ENCODE assay signal across 18 mouse cellular contexts in the genomic region with DNA sequence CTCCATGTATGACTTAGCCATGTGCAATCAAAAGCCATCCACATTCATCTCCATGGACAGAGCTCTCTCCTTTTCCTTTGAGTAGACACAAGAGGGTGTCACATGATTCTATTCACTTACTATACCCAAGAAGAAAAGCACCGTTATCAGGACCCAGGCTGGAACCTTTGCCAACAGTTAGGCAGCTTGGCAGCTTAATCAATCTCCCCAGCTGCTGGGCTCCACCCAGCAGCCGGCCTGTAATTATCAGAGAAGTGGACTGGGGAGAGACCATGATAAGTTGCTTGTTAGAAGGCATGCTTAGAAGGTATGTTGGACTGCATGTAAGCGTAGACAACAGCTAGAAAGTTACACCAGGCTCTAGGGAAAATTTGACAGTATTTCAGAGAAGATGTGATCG. TPM values are rescaled to one million over a fixed set of nuclear protein-coding genes. Genes with fewer than 3 reads are reported as not detected.
DNase-seq lines count a peak whose midpoint lies in the region; ATAC-seq and TF ChIP-seq lines count a peak whose summit lies in the region.
"Had no signal": no experiment of that assay in that cellular context is flagged by ENCODE, and none has a peak within 500 bp of the region (broad histone marks: within the 10 kb centered on the region; RNA-seq: fewer than 3 reads in every experiment).

No protein-coding gene starts in this region.

- DNase-seq in heart, postnatal 36 days = no peak
- DNase-seq in brain, embryonic 14.5 days (ENCODE audit: low read depth) = peak; percentile 10
- DNase-seq in liver, embryonic 11.5 days (ENCODE audit: low spot score) = peak; percentile 57
- peak; percentile 66 to 81 for DNase-seq in spleen, postnatal 36 days (ENCODE audit: low spot score in 2 of 2)
- no peak for DNase-seq in kidney, postnatal 10 days
- no peak for DNase-seq in forebrain, embryonic 11.5 days (ENCODE audit: low spot score)
- DNase-seq: B cell, adult 2 months; cerebellum, adult 9-10 months; gastrocnemius, postnatal 25 days; kidney, adult 9 months; left cerebral cortex, postnatal 4 days; thymus, postnatal 25 days had no signal

- no peak overlapping the region for H3K4me3 ChIP-seq in heart, embryonic 12.5 days
- H3K4me3 ChIP-seq in liver, embryonic 11.5 days (ENCODE audit: low read depth, low read length) = no peak overlapping the region
- no peak overlapping the region for H3K4me3 ChIP-seq in neural tube, embryonic 15.5 days (replicated peaks)
- H3K4me3 ChIP-seq in forebrain, embryonic 11.5 days (ENCODE audit: low read depth, low read length) = no peak overlapping the region
- H3K4me3 ChIP-seq: hindbrain, embryonic 10.5 days; midbrain, embryonic 12.5 days had no signal

- H3K27me3 ChIP-seq in heart, embryonic 12.5 days (replicated peaks) = no peaks in the 10 kb centered on the region
- H3K27me3 ChIP-seq in liver, embryonic 11.5 days (replicated peaks; ENCODE audit: control insufficient read depth, insufficient read depth, low read length) = no peaks in the 10 kb centered on the region
- H3K27me3 ChIP-seq in neural tube, embryonic 15.5 days (replicated peaks) = no peaks in the 10 kb centered on the region
- H3K27me3 ChIP-seq in forebrain, embryonic 11.5 days (ENCODE audit: control insufficient read depth, insufficient read depth, low read length) = no peaks in the 10 kb centered on the region
- H3K27me3 ChIP-seq: midbrain, embryonic 12.5 days had no signal

- peak overlapping the region; percentile 61 for H3K27ac ChIP-seq in heart, embryonic 12.5 days (ENCODE audit: poor library complexity, severe bottlenecking)
- peak overlapping the region; percentile 90 for H3K27ac ChIP-seq in liver, embryonic 11.5 days (ENCODE audit: low read depth, low read length)
- H3K27ac ChIP-seq in neural tube, embryonic 15.5 days (replicated peaks) = no peak overlapping the region
- no peak overlapping the region for H3K27ac ChIP-seq in forebrain, embryonic 11.5 days (ENCODE audit: low read depth, low read length)
- H3K27ac ChIP-seq: hindbrain, embryonic 10.5 days; midbrain, embryonic 12.5 days had no signal

- no peak overlapping the region for H3K9ac ChIP-seq in heart, embryonic 12.5 days
- H3K9ac ChIP-seq in liver, embryonic 11.5 days (ENCODE audit: low read depth, low read length) = peak overlapping the region; percentile 12; the same call in 1 of the 2 replicates
- no peak overlapping the region for H3K9ac ChIP-seq in neural tube, embryonic 15.5 days (replicated peaks)
- no peak overlapping the region for H3K9ac ChIP-seq in forebrain, embryonic 11.5 days (ENCODE audit: low read length)
- H3K9ac ChIP-seq: midbrain, embryonic 12.5 days had no signal

- peak; percentile 89 for ATAC-seq in heart, embryonic 12.5 days (ENCODE audit: insufficient number of reproducible peaks, low FRiP score)
- peak; percentile 88 for ATAC-seq in liver, embryonic 11.5 days (replicated peaks; ENCODE audit: low FRiP score)
- ATAC-seq in neural tube, embryonic 15.5 days (ENCODE audit: low FRiP score) = no peak
- ATAC-seq in forebrain, embryonic 11.5 days (replicated peaks; ENCODE audit: low FRiP score) = no peak
- ATAC-seq: activated CD4-positive, CD25-positive, alpha-beta regulatory T cell, adult 4 months; forebrain, embryonic 16.5 days had no signal

- H3K4me2 ChIP-seq in heart, embryonic 12.5 days = no peak overlapping the region
- H3K4me2 ChIP-seq in liver, embryonic 11.5 days = peak overlapping the region; percentile 50
- H3K4me2 ChIP-seq in neural tube, embryonic 15.5 days = no peak overlapping the region
- H3K4me2 ChIP-seq in forebrain, embryonic 11.5 days (ENCODE audit: low read depth, low read length, severe bottlenecking) = no peak overlapping the region
- H3K4me2 ChIP-seq: midbrain, embryonic 12.5 days had no signal

- no peaks in the 10 kb centered on the region for H3K36me3 ChIP-seq in heart, embryonic 12.5 days
- H3K36me3 ChIP-seq in liver, embryonic 11.5 days (ENCODE audit: control insufficient read depth, insufficient read depth, low read length) = no peaks in the 10 kb centered on the region
- no peaks in the 10 kb centered on the region for H3K36me3 ChIP-seq in neural tube, embryonic 15.5 days
- no peaks in the 10 kb centered on the region for H3K36me3 ChIP-seq in forebrain, embryonic 11.5 days (ENCODE audit: control insufficient read depth, insufficient read depth, low read length)
- H3K36me3 ChIP-seq: hindbrain, embryonic 10.5 days; midbrain, embryonic 12.5 days had no signal

- H3K9me3 ChIP-seq in heart, embryonic 12.5 days (replicated peaks) = no peaks in the 10 kb centered on the region
- H3K9me3 ChIP-seq in liver, embryonic 11.5 days (ENCODE audit: control insufficient read depth, low read length) = no peaks in the 10 kb centered on the region
- H3K9me3 ChIP-seq in neural tube, embryonic 15.5 days (replicated peaks) = no peaks in the 10 kb centered on the region
- H3K9me3 ChIP-seq in forebrain, embryonic 11.5 days (ENCODE audit: control insufficient read depth, low read length) = no peaks in the 10 kb centered on the region
- H3K9me3 ChIP-seq: hindbrain, embryonic 10.5 days; midbrain, embryonic 12.5 days had no signal

- TF ChIP-seq POLR2A in brain, embryonic 14.5 days (IDR thresholded peaks at IDR 0.05; ENCODE audit: borderline replicate concordance, extremely low read depth, insufficient read depth, insufficient read length, poor library complexity, severe bottlenecking) = no peak

- WGBS in heart, embryonic 12.5 days = 38% methylated on average over 4 of the region's 4 CpGs
- 31% methylated on average over 4 of the region's 4 CpGs for WGBS in liver, embryonic 11.5 days
- 64% methylated on average over 4 of the region's 4 CpGs for WGBS in neural tube, embryonic 15.5 days
- WGBS in forebrain, embryonic 11.5 days = 82% methylated on average over 4 of the region's 4 CpGs

- intact Hi-C loops in heart, postnatal 36 days (cut with DNase I) = no loop called here

- TF ChIP-seq CTCF in brain, embryonic 14.5 days (IDR thresholded peaks at IDR 0.05; ENCODE audit: borderline replicate concordance, extremely low read depth, insufficient read depth, insufficient read length) = no peak

- H3K4me1 ChIP-seq in heart, embryonic 12.5 days (replicated peaks) = peaks cover 11% of the 10 kb centered on the region; the same call in 1 of the 2 replicates
- H3K4me1 ChIP-seq in liver, embryonic 11.5 days (replicated peaks; ENCODE audit: control insufficient read depth, insufficient read depth, low read length) = peaks cover 37% of the 10 kb centered on the region
- H3K4me1 ChIP-seq in neural tube, embryonic 15.5 days = no peaks in the 10 kb centered on the region
- no peaks in the 10 kb centered on the region for H3K4me1 ChIP-seq in forebrain, embryonic 11.5 days (replicated peaks; ENCODE audit: control insufficient read depth, insufficient read depth, low read length)
- H3K4me1 ChIP-seq: hindbrain, embryonic 10.5 days; midbrain, embryonic 12.5 days had no signal

RNA-seq across cellular contexts. Expression of a gene that starts 9.9 kb away (rescaled TPM):
- 70.6 and 71.8 TPM in 2 replicates for polyA plus RNA-seq in heart, embryonic 12.5 days (2016; fragmentation: Nextera tagmentation; extraction: Ambion mirVana)
- 10 to 100 TPM; 16.5 to 18.5 TPM for total RNA-seq in heart, postnatal 36 days (2021)
- polyA plus RNA-seq in brain, embryonic 14.5 days (2012; rRNA removed) = 179 and 193 TPM in 2 replicates
- 74.4 and 76.3 TPM in 2 replicates for polyA plus RNA-seq in liver, embryonic 11.5 days (2014; fragmentation: Nextera tagmentation; extraction: Ambion mirVana)
- polyA plus RNA-seq in neural tube, embryonic 15.5 days (2015; fragmentation: Nextera tagmentation; extraction: Ambion mirVana) = 99.5 and 112 TPM in 2 replicates
- 123 and 124 TPM in 2 replicates for polyA plus RNA-seq in forebrain, embryonic 11.5 days (2014; fragmentation: Nextera tagmentation; extraction: Ambion mirVana)

RNA-seq across cellular contexts. Expression of a gene that starts 38.6 kb away (rescaled TPM):
- 42.1 and 48.4 TPM in 2 replicates for polyA plus RNA-seq in heart, embryonic 12.5 days (2016; fragmentation: Nextera tagmentation; extraction: Ambion mirVana)
- 10 to 100 TPM; 43.0 to 43.1 TPM for total RNA-seq in heart, postnatal 36 days (2021)
- polyA plus RNA-seq in brain, embryonic 14.5 days (2012; rRNA removed) = 53.6 and 62.0 TPM in 2 replicates
- polyA plus RNA-seq in liver, embryonic 11.5 days (2014; fragmentation: Nextera tagmentation; extraction: Ambion mirVana) = 54.1 and 54.6 TPM in 2 replicates
- polyA plus RNA-seq in neural tube, embryonic 15.5 days (2015; fragmentation: Nextera tagmentation; extraction: Ambion mirVana) = 60.5 and 61.7 TPM in 2 replicates
- polyA plus RNA-seq in forebrain, embryonic 11.5 days (2014; fragmentation: Nextera tagmentation; extraction: Ambion mirVana) = 66.0 and 68.3 TPM in 2 replicates

Comparison
In these comparisons a context has a peak if more than half of its experiments do, and no peak if none do; other contexts are left out.
1. ATAC-seq: peak in heart, embryonic 12.5 days (single experiment) and liver, embryonic 11.5 days (single experiment); none in neural tube, embryonic 15.5 days (single experiment) and forebrain, embryonic 11.5 days (single experiment).
2. H3K27ac ChIP-seq: peak in heart, embryonic 12.5 days (single experiment) and liver, embryonic 11.5 days (single experiment); none in neural tube, embryonic 15.5 days (single experiment) and forebrain, embryonic 11.5 days (single experiment).
3. DNase-seq: peak in brain, embryonic 14.5 days (single experiment), liver, embryonic 11.5 days (single experiment) and spleen, postnatal 36 days (2 of 2); none in heart, postnatal 36 days (0 of 2), kidney, postnatal 10 days (single experiment) and forebrain, embryonic 11.5 days (single experiment).